Mouse (Mus musculus) heart, adult 2 months (tissue): ENCODE data around the gene Cadps2. TPM values are rescaled to one million over a fixed set of nuclear protein-coding genes. Genes with fewer than 3 reads are reported as not detected.

Source experiments
- DNase-seq, 2 experiments: peaks; one replicate each; pipeline ENCODE4 v3.0.0; 2021
- H3K27ac ChIP-seq: fragments of 200-600 bp; 2 replicates; pipeline ENCODE4 v1.8.1; 2022
- H3K27me3 ChIP-seq: fragments of 200-500 bp; 2 replicates; pipeline ENCODE4 v1.6.1; 2012; ENCODE audit warnings: mild to moderate bottlenecking, low read length, inconsistent platforms, mixed read lengths; ENCODE audit not compliant: control insufficient read depth, insufficient read depth
- H3K36me3 ChIP-seq: fragments of 200-500 bp; 2 replicates; pipeline ENCODE4 v1.6.1; 2012; ENCODE audit warnings: low read length, inconsistent platforms; ENCODE audit not compliant: control insufficient read depth, insufficient read depth
- H3K4me1 ChIP-seq: fragments of 200-500 bp; 2 replicates; pipeline ENCODE4 v1.6.1; 2011; ENCODE audit warnings: low read length; ENCODE audit not compliant: control insufficient read depth, insufficient read depth
- H3K4me3 ChIP-seq: fragments of 200-600 bp; 2 replicates; pipeline ENCODE4 v1.8.1; 2022
- H3K79me2 ChIP-seq: fragments of 200-500 bp; replicated peaks from 2 replicates; pipeline ENCODE4 v1.6.1; 2012; ENCODE audit warnings: mild to moderate bottlenecking, inconsistent platforms, low read length, moderate library complexity, mixed read lengths; ENCODE audit not compliant: control insufficient read depth, insufficient read depth
- H3K9ac ChIP-seq: fragments of 200-500 bp; 2 replicates; pipeline ENCODE4 v1.6.1; 2012; ENCODE audit warnings: low read depth, mild to moderate bottlenecking, control low read depth, inconsistent platforms, low read length, mixed read lengths
- CTCF ChIP-seq: fragments of 200-600 bp; IDR thresholded peaks from 2 replicates; pipeline ENCODE4 v1.8.1; 2022; ENCODE audit warnings: antibody characterized with exemption, mild to moderate bottlenecking, moderate library complexity
- EP300 ChIP-seq: fragments of 200-500 bp; IDR thresholded peaks from 2 replicates; pipeline ENCODE4 v1.6.1; 2011; ENCODE audit warnings: low read depth, low read length, control low read depth; ENCODE audit not compliant: insufficient read depth
- POLR2A ChIP-seq: fragments of 200-500 bp; IDR thresholded peaks from 2 replicates; pipeline ENCODE4 v1.6.1; 2011; ENCODE audit warnings: mild to moderate bottlenecking, low read depth, low read length, control low read depth; ENCODE audit not compliant: insufficient read depth
- WGBS: fragments of 180-500 bp; shearing (Covaris S2); methylation state at CpG from one replicate; pipeline ENCODE4 v1.1.7; 2018; 5-methylcytosine and 5-hydroxymethylcytosine counted together
- intact Hi-C: fragments of 180-260 bp; cut with DNase I; formaldehyde crosslinking; loops from one replicate; pipeline ENCODE4 v1.15.1; 2025
- polyA plus RNA-seq: library from polyadenylated mRNA; depleted of rRNA; stranded (reverse); fragments of >200 nt; gene quantifications from 2 replicates; pipeline ENCODE4 v1.2.3, GENCODE M21; 2012
- total RNA-seq, 2 experiments: library from RNA; stranded (reverse); gene quantifications; 2 replicates each; pipeline ENCODE4 v1.2.3; 2021

Cadps2 gene
- total and polyA plus RNA-seq, 3 experiments, result 0.72 to 1.4 (median 1.1) TPM

GRCm38 (mm10) chr6:23575102-23575501 lies 264.1 kb downstream of the Cadps2 start:
- TF ChIP-seq POLR2A (no peak), CTCF (no peak), EP300 (no peak)
- Histone ChIP-seq H3K79me2 (no peaks in the 10 kb centered on the region), H3K4me1 (no peaks in the 10 kb centered on the region), H3K9ac (no peak overlapping the region), H3K27ac (no peak overlapping the region), H3K27me3 (no peaks in the 10 kb centered on the region), H3K36me3 (no peaks in the 10 kb centered on the region), H3K4me3 (no peak overlapping the region)
- intact Hi-C loops, result no loop called here
- 59% methylated on average over 2 of the region's 2 CpGs for WGBS
- no peak for DNase-seq

- Histone ChIP-seq H3K4me3 (no peak overlapping the region), H3K79me2 (no peaks in the 10 kb centered on the region), H3K27me3 (no peaks in the 10 kb centered on the region), H3K36me3 (no peaks in the 10 kb centered on the region), H3K27ac (no peak overlapping the region), H3K4me1 (no peaks in the 10 kb centered on the region), H3K9ac (no peak overlapping the region)
- TF ChIP-seq EP300, result no peak
- WGBS, result 76% methylated on average over 4 of the region's 4 CpGs
- DNase-seq, result no peak
- intact Hi-C loops, result no loop called here
These were observed 265.5 kb downstream of the Cadps2 start for GRCm38 (mm10) chr6:23573750-23574149.

GRCm38 (mm10) chr6:23572401-23572800 lies 266.8 kb downstream of the Cadps2 start:
- no peaks in the 10 kb centered on the region for H3K27me3 ChIP-seq
- H3K79me2 ChIP-seq, result no peaks in the 10 kb centered on the region
- TF ChIP-seq POLR2A (no peak), CTCF (no peak), EP300 (no peak)
- H3K36me3 ChIP-seq, result no peaks in the 10 kb centered on the region
- no peak overlapping the region for H3K4me3 ChIP-seq
- no peak overlapping the region for H3K27ac ChIP-seq
- intact Hi-C loops, result no loop called here
- H3K9ac ChIP-seq, result no peak overlapping the region
- H3K4me1 ChIP-seq, result no peaks in the 10 kb centered on the region
- 69% methylated on average over 4 of the region's 4 CpGs for WGBS
- DNase-seq, result no peak

- H3K36me3 ChIP-seq, result no peaks in the 10 kb centered on the region
- no peaks in the 10 kb centered on the region for H3K4me1 ChIP-seq
- H3K9ac ChIP-seq, result no peak overlapping the region
- TF ChIP-seq POLR2A, result no peak
- no peak for TF ChIP-seq EP300
- no peak for TF ChIP-seq CTCF
- H3K4me3 ChIP-seq, result no peak overlapping the region
- no peak for DNase-seq
- no peaks in the 10 kb centered on the region for H3K79me2 ChIP-seq
- intact Hi-C loops, result no loop called here
- no peaks in the 10 kb centered on the region for H3K27me3 ChIP-seq
- WGBS, result 71% methylated on average over 4 of the region's 4 CpGs
- H3K27ac ChIP-seq, result no peak overlapping the region
These were observed 269.5 kb downstream of the Cadps2 start for GRCm38 (mm10) chr6:23569686-23570085.

GRCm38 (mm10) chr6:23568688-23569087 lies 270.5 kb downstream of the Cadps2 start:
- no peaks in the 10 kb centered on the region for H3K79me2 ChIP-seq
- intact Hi-C loops, result no loop called here
- H3K4me1 ChIP-seq, result no peaks in the 10 kb centered on the region
- H3K9ac ChIP-seq, result no peak overlapping the region
- H3K27ac ChIP-seq, result no peak overlapping the region
- WGBS, result 84% methylated on average over 1 of the region's 1 CpGs
- TF ChIP-seq POLR2A, result no peak
- TF ChIP-seq EP300, result no peak
- TF ChIP-seq CTCF, result no peak
- H3K4me3 ChIP-seq, result no peak overlapping the region
- H3K27me3 ChIP-seq, result no peaks in the 10 kb centered on the region
- DNase-seq, result no peak
- H3K36me3 ChIP-seq, result no peaks in the 10 kb centered on the region

DNA sequence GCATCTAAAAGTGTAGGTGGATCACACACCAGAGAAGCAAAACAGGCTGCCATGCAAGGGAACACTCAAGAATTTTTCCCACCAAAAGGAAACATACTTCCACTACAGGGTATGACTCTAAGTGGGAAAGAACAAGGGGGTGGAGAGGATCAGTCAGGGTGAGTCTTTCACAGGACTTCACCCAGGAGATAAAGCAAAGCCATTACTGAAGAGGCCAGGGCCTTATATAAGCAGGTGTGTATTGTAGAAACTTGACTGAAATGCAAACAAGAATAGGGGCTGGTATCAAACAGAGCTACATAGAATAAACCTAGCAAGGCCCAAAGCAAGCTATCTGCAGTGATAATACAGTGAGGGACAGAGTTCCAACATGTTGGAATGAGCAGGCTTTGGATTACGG lies 271.6 kb downstream of the Cadps2 start:
- no peaks in the 10 kb centered on the region for H3K27me3 ChIP-seq
- intact Hi-C loops, result no loop called here
- no peak overlapping the region for H3K9ac ChIP-seq
- whole genome bisulfite sequencing, result 81% methylated on average over 1 of the region's 1 CpGs
- H3K4me3 ChIP-seq, result no peak overlapping the region
- no peak overlapping the region for H3K27ac ChIP-seq
- TF ChIP-seq POLR2A (no peak), CTCF (no peak), EP300 (no peak)
- no peaks in the 10 kb centered on the region for H3K4me1 ChIP-seq
- H3K79me2 ChIP-seq, result no peaks in the 10 kb centered on the region
- H3K36me3 ChIP-seq, result no peaks in the 10 kb centered on the region
- DNase-seq, result no peak
